Mouse (Mus musculus): ENCODE measurements around the gene Nlgn2.

DNA sequence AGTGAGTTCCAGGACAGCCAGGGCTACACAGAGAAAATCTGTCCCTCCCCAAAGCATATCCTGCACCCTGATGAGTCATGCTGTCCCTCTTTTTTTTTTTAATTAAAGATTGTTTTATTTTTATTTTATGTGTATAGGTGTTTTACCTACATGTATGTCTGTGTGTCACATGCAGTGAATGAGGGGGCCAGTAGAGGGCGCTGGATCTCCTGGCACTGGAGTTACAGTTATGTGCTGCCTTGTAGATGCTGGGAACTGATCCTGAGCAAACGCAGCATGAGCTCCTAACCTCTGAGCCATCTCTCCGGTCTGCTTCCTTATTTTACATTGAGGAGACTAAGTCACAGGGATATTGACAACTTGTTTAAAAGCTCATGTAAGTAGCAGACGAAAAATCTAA, 45.5 kb upstream of the Nlgn2 start:
- TF ChIP-seq CTCF (IDR thresholded peaks at IDR 0.05; ENCODE audit: control insufficient read depth, insufficient read depth, insufficient read length) (no peak), MAX (IDR thresholded peaks at IDR 0.05) (no peak)

All from C2C12 (cell line).